Mouse (Mus musculus): ENCODE results near the gene Tpt1. TPM values are rescaled to one million over a fixed set of nuclear protein-coding genes. Genes with fewer than 3 reads are reported as not detected.

Tpt1 gene
- polyA plus RNA-seq, 1 experiment from 2014 or later: 1,351 TPM

Other genes with a start within 250 kb of the Tpt1 start
- gene Erich6b, start 202.8 kb upstream of the Tpt1 start, polyA plus RNA-seq (2014; fragmentation: Nextera tagmentation; extraction: Ambion mirVana): not detected in 2 replicates
- 25.3 and 27.1 TPM in 2 replicates for gene Cog3, start 90.6 kb upstream of the Tpt1 start, polyA plus RNA-seq (2014; fragmentation: Nextera tagmentation; extraction: Ambion mirVana)
- 4.5 and 5.3 TPM in 2 replicates for gene Slc25a30, start 58.1 kb upstream of the Tpt1 start, polyA plus RNA-seq (2014; fragmentation: Nextera tagmentation; extraction: Ambion mirVana)
- gene Kctd4, start 109.9 kb downstream of the Tpt1 start, polyA plus RNA-seq (2014; fragmentation: Nextera tagmentation; extraction: Ambion mirVana): 1.2 TPM in 2 replicates
- gene Gtf2f2, start 165.8 kb downstream of the Tpt1 start, polyA plus RNA-seq (2014; fragmentation: Nextera tagmentation; extraction: Ambion mirVana): 33.8 and 36.0 TPM in 2 replicates